Mouse (Mus musculus) telencephalon, adult 2 months (tissue): ENCODE measurements around the gene Gm12216.
"Not testable (repeated sequence)": the region's sequence is repeated elsewhere in the genome, so short reads cannot be mapped to it uniquely, and the experiment has no call there.

Experiments
- DNase-seq: peaks from one replicate; pipeline ENCODE4 v3.0.0-alpha.2; 2011; ENCODE audit warnings: low read depth, low spot score

The Gm12216 gene

DNA sequence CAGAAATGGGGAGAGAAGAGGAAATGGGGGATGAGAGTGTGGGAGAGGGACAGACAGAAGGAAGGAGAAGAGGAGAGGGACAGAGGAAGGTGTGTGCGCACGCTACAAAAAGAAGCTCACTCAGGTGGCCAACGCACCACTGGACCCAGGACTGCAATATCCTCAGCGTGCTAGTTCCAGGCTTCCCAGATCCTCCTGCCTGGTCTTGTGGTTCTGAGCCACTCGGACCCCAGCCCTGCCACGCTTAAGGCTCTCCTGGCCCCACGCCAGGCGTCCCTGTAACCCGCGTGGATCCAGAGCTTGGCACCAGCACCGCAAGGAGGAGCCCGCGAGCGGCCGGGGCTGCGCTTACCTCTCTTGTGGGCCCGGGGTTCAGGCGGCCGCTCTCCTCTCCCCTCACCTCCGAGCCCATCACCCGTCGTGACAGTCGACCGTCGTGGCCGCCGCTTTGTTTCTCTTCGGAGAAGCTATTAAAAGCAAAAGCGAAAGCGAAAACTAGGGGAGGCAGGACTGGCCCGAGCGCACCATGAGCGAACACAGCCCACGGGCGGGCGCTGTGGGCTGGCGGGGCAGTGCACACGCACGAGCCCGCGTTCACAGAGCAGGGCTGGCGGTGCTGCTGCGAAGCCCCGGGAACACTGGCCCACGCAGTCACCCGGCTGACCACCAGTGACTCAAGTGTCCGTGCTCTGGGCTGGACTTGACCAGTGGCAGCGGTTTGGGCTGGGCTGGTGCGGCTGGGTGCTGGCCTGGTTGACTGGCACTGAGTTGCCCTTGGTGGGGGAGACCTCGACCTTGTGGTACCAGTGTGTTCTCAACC lies at the start of gene Gm12216:
Gene Gm12216 (minus strand): TSS at position 496 of the 820 bp plus-strand sequence.
- DNase-seq, result not testable (repeated sequence)

DNA sequence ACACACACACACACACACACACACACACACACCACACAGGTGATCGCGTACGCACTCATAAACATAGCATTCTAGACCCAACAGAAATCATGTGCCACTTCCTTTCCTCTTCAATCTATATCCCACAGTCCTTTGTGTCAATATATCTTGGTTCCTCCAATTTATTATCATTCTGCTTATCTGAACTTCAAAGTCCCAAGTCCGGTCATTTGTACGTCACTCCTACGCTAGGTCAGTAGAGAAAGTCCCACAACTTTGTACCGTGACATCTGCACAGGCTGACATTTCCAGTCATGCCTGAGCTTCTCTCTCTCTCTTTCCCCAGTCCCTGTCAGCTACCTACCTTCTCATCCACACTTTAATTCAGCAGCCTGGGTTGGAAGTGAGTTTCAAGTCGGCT lies 49.6 kb upstream of the Gm12216 start:
- no peak for DNase-seq

DNA sequence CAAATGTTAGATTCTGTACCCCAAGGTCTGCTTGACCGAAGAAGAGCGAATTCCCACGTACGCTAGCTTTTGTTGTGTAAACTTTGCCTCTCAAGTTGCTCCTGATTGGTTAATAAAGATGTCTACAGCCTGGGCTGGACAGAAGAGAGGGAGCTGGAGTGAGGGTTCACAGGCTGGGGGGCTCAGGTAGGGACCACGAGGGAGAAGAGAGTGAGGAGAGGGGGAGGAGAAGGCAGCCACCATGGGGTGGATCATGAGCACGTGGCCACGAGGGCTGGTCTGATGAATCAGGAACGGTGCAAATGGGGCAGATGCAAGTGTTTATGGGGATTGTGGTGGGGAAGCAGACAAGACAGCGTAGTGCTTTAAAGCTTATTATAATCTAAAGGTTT lies 45.5 kb upstream of the Gm12216 start:
- DNase-seq, result no peak

DNA sequence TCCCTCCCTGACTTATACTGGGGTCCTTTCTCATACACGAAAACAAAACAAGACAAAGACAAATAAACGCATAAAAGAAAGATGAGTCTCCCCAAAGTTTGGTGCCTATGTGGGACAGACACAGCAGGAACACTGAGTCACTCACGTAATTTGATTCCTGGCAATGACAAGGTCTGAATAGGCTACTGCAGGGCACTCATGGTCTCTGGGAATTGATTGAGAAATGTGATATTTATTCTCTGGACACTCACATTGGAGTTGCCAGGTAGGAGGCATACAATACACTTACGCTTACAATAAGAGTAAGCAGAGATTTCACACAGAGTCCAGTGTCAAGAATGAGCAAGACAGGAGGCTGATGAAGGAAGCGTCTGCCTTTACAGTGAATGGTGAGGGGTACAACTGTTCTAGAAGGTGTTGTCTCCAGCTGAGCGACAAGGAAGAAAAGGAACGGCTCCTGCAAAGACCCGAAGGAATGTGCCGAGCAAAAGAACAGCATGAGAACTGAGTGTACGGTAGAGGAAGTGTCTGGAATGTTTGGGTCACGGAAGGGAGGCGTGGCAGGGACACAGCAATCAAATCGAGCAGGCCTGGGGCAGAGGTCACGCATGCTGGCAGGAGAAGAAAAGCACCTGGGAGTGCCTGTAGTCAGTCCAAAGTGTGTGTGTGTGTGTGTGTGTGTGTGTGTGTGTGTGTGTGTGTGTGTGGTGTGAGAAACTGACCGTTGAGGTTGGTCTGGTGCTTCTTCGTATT lies 44.9 kb upstream of the Gm12216 start:
- no peak for DNase-seq

DNA sequence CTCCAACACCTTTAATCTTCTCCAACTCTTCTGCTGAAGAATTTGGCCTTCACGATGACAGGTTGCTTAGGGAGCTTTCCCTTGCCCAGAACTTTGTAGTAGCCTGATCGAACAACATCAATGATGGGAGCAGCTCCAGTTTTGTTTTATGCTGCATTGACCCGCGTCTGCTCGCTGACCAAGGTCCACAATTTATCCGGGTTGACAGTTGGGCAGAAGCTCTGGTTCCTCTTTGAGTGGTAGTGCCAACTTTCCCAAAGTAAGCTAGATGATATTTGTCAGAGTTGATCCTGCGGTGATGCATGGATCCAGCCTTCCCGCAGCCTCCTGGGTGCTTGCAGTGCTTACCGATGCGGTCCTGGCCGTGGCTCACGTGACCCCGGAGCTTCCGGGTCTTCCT lies 43.7 kb upstream of the Gm12216 start:
- no peak for DNase-seq

DNA sequence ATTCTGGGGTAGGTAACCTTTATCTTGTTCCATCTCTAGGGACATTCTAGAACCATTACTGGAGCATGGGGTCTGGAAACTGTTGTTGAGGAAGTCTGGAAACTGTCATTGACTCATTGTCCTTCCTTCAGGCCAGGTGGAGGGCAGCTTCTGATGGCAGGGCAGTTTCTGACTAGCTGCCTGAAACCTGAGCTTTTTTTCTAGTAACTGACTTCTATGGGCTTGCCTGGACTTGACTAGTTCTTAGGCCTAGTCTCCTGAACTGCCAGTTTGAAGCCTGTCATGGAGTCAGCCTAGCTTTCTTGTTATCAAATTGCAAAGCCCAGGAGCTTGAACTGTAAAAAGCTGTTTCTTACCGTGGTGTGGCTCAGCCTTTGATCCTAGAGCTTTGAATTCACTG lies 41.9 kb upstream of the Gm12216 start:
- DNase-seq, result no peak

DNA sequence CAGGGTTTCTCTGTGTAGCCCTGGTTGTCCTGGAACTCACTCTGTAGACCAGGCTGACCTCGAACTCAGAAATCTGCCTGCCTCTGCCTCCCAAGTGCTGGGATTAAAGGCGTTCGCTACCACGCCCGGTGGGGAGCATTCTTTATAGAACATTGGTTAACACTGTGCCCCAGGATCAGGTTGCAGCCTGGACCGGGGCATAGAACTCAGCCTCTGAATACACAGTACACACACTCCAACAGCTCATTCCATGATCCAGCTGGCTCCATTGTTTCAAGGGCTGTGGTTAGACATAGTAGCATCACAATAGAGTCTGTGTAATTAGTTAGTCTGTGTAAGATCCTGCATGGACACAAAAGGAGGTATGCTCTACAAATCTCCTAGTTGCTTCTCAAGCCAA lies 40.9 kb upstream of the Gm12216 start:
- DNase-seq, result no peak

DNA sequence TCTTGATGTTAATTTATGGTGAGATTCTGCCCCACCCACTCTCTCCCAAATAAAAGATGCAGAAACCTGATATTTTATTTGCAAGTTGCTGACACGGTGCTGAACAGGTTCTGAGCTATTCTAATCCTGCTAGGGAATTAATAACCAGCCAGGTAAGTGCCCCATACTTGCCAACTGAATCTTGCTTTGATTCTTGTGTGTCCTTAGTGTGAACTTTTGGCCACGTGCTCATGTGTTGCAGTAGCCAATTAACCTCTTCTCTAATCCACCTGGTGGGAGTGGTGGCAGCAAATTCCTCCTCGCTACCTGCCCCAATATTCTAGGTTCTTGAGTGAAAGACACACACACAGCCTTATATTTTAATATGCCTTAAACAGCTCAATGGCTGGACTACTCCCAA lies 39.9 kb upstream of the Gm12216 start:
- DNase-seq, result no peak

DNA sequence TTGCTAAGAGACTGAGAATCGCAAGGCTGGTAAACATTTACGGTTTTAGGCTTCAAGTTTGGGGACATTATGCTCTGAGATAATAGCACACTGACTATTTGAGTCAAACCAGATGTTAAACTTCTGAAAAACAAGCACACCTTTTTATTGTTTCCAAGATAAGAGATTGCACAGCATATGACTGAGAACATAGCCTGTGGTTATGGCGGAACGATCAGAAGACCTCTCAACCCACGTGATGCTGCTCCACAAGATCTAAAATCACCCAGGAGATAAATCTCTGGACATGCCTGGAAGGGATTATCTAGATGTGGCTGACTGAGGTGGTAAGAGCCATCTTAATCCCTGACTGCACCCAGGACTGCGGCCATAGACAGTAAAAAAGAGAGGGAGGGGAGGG lies 37.9 kb upstream of the Gm12216 start:
- no peak for DNase-seq

DNA sequence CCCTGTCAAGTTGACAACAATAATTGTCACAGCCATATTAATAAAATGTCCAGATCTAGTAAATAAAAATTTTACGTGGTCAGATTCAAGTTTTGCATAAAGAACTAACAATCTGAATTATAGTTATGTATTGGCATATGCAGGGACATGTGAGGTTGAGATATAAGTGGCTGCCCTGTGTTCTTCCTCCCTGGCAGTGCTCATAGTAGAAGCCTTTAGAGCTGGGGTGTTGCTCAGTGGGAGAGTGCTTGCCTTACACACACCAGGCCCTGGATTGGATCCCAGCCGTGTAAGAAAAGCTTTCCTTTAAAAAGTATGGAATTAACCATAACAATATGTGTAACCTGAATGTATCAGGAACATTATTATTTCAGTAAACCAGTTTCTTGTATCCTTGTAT lies 34.4 kb upstream of the Gm12216 start:
- DNase-seq, result no peak

DNA sequence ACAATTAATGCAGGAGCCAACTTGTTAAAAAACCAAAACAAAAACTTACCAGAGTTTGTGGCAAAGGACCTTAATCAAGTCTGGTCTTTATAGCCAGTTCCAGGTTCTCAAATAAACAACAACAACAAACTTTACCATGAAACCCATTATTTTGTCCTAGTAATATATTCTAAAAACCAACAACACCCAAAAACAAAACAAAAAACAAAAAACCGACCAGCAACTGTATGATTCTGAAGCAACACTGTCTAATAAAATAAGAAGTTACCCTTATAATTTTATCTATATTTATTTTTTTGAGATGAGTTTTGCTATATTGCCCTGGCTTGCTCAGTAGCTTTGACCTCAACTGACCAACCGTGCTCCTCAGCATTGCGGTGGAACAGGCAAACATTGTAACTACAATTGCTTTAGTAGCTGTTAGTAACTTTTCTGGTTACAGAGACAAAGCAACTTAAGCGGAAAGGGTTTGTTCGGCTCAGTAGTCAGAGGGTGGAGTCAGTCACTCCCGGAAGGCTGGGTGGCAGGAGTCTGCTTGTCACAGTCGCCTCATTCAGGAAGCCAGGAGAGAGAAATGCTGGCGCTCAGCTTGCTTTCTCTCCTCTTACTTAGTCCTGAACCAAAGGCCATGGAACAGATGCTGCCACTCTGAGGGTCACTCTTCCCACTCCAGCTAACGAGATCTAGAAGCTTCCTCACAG lies 33.8 kb upstream of the Gm12216 start:
- no peak for DNase-seq

DNA sequence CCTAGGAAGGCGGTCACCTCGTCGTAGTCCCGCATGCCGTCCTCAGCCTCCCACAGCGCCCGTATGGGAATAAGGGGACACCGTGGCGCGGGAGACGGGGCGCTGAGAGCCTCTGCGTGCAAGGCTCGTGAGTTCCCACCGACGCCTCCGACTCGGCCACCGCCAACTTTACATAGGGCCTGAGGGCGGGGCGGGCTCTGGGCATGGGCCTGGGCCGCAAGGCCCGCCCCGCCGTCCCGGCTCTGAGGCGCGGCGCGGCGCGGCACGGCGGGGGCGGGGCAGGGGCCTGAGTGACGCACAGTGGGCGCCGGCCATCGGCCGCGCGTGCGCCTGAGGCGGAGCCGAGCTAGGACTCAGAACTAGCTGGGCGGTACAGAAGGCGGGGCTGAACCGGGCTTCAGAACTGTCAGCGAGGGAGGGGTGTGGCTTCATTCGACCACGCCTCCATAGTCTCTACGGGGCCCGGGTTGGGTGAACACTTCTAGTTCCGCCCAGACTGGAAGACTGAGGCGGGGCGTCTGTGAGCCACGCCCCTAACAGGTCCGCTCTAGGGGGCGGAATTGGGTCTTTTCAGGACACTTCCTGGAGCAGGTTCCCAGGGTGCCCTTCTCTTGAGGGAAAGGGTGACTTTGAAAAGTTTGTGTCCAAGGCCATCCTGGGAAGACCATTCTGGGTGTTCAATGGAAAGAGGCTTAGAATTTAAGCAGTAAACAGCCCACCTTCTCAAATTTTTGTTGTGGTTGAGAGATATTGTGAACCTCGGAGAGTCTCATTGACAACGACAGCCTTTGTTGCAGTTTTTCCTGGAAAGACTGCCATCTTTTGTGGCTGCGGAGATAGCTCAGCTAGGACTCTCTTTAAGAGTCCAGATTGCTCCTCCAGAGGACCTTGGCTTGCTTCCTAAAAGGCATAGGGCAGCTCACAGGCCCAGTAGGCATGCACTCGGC lies 32.7 kb upstream of the Gm12216 start, which contains the start of gene Slc22a5:
Gene Slc22a5 (minus strand): TSS at position 156 of the 947 bp plus-strand sequence.
- peak; percentile 97 for DNase-seq

DNA sequence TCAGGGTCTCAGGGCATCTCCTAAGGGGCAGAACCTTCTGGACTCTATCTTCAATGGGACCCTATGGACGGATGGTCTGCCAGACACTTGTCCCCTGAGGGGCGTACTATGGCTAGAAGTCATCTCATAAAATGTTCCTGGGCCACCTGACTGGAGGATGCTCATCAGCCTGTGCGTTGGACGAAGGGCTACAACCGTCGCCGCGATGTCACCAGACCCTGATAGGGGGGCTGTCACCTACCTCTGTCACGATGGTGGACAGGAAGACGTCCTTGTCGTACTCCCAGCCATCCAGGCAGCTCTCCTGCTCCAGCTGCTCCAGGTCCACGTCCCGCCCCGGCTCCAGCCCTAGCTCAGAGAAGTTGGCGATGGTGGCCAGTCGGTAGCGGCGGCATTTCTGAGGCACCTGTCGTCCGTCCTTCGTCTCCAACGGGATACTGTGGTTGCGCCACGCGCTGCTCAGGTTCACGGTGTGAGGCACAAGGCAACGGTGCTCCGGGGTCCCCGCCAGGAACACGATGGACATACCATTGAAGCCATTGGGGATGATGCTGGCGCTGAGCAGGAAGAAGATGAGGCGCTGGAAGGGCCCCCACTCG lies 31.9 kb upstream of the Gm12216 start:
- no peak for DNase-seq

DNA sequence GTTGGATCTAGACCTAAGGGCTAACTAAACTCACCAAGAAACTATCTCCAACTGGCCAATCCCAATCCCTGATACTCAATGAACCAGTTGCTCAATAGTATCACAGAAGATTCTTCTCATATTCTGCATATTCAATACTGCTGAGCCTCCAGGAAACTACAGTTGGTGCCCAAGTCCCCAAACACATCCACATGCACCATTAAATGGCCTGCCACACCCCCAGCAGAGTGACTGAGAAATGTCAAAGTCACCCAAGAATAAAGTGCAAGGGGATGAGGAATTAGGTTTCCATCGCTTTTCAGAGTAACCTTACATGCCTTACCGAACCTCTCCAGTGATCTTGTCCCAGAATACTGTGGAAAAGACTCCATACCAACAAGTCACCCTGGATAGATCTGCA lies 31.2 kb upstream of the Gm12216 start:
- DNase-seq, result no peak

DNA sequence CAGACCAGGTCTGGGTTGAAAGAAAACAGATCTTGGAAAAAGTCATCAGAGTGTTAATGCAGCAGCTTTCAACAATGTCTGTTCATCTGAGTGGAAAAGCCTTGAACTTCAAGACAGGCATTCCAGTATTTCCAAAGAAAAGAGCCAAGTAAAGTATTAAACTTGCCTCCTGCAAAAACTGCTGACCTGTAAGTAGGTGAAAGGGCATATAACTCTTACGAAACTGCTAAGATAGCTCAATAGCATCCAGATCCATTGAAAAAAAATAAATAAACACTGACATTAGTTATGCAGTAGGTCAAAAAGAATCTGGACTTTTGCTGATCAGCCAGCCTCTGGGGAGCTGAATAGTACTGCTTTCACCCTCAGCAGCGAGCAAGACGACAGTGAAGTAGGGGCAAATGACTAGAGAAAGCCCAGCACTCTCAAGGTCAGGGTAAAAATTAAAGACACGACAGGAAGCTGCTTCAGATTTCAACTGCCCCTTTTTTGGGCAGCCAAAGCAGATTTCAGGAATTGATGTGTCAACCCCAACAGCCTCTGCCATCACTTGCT lies 30.1 kb upstream of the Gm12216 start:
- no peak for DNase-seq

DNA sequence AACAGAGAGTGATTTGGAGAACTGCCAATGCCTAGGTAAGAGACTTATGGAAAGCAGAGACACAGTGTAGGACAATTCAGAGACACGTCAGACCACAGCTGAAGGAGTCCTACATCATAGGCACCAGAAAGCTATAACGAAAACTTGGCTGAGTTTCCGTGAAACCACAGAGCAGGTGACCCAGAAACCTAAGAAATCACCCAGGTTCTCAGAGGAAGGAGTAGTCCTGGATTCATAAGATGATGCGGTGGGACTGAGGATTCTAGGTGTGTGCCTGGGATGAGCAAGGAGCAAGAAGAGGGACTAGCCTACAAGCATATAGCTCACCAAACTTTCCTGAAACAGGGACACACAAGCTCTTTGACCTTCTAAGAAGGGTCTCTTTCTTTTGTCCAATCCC lies 29.2 kb upstream of the Gm12216 start:
- no peak for DNase-seq

DNA sequence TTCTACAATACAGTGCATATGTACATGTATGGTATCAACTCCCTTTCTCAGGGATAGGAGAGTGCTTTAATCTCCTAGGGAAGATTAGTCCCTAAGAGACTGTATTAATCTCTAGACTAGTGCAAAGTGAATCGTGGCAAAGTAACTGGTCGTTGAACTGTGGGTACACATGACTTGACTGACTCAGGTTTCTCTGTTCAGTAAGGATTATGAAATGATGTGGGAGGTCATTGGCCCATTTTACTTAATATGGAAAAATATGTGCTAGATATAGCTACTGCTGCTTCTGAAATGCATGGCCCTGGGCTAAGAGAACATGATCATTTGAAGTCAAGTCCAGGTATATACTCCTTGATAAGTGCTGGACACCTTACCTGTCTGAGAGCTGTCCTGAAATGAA lies 24.2 kb upstream of the Gm12216 start:
- no peak for DNase-seq

DNA sequence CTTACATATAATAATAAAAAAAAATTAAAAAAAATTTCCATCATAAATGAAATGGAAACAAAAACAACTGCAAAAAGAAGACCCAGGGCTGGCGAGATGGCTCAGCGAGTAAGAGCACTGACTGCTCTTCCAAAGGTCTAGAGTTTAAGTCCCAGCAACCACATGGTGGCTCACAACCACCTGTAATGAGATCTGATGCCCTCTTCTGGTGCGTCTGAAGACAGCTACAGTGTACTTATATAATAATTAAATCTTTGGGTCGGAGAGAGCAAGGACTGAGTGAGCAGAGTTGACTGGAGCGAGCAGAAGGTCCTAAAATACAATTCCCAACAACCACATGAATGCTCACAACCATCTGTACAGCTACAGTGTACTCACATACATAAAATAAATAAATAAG lies 19.0 kb upstream of the Gm12216 start:
- not testable (repeated sequence) for DNase-seq

DNA sequence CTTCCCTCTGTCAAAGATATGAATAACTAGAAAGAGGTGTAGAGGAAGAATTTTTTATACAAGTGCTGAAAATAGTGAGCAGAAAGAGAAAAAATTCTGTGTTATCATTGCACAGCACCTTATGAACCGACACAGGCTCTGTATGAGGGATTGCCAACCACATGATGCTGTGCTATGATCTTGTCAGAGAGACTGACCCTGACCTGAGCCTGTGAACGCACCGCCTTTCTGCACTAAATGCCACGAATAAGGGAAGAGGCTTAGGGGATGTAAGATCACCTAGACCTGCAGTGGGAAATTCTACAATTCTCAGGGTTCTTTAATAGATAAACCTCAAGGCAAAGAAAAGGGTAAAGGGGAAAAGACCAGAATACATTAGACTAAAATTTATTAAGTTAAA lies 17.4 kb upstream of the Gm12216 start:
- no peak for DNase-seq

DNA sequence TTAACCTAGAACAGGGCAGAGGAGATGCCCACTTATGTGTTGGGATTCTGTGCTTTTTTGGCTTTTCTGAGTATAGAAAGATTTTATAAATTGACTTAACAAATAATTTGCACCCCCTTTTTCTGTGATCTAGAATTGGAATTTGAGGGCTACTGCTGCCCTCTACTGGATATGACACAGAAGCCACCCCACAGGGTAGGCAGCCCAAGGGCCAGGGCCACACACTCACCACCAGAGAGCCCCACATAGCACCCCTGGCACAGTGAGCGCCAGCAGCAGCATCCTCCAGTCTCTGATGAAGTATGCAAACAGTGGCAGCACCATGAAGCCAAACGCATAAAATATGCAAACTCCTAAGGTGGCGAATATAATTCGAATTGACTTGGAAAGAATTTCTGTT lies 15.7 kb upstream of the Gm12216 start:
- DNase-seq, result no peak
